Mouse (Mus musculus) brain, embryonic 18.5 days (tissue): Measurements from ENCODE around the gene Arhgap31.
"Not testable (repeated sequence)": the region's sequence is repeated elsewhere in the genome, so short reads cannot be mapped to it uniquely, and the experiment has no call there.

Experiments
- DNase-seq: peaks from one replicate; pipeline ENCODE4 v3.0.0-alpha.2; 2012; ENCODE audit warnings: low read depth, low spot score

Gene Arhgap31

DNA sequence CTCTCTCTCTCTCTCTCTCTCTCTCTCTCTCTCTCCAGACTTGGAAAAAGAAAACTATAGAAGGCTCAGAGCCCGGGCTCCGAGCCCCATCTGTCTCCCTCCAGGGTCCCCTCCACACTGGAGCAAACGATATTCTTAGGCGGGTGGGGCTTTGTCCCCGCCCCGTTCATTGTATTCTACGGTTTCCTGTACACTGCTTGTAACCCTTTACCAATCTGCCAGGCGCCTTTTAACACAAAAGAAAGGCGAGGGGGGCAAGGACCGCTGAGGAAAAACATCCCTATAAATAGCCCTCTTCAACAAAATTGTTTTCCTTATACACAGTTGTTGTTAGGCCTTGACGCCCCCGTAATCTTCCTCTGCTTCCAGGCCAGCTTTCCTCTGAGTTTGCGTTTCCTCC lies 11.9 kb upstream of the Arhgap31 start:
- no peak for DNase-seq

- DNase-seq: no peak
Measured at GRCm38 (mm10) chr16:38724256-38724655, 11.2 kb upstream of the Arhgap31 start.

- DNase-seq: no peak
Measured at GRCm38 (mm10) chr16:38721377-38721776, 8.3 kb upstream of the Arhgap31 start.

GRCm38 (mm10) chr16:38714259-38714526 lies 1.1 kb upstream of the Arhgap31 start:
- not testable (repeated sequence) for DNase-seq

GRCm38 (mm10) chr16:38713404-38714258 lies 557 bp upstream of the Arhgap31 start:
- no peak for DNase-seq

DNA sequence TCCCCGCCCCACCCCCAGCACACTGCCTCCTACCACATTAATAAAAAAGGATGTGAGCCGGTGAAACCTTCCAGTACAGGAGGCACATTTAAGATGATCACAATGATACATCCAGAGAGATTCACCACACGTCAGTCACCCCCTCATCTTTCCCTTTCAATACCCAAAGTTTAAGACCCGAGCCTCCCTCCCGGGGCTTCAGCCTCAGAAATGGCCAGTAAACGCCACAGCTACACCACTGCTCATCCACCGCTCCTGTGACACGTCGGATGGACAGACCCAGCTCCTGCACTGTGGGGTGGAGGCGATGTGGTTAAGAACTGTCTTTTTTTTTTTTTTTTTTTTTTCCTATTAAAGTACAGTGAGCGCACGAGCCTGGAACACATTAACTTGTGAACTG lies 969 bp downstream of the Arhgap31 start:
- DNase-seq: no peak

DNA sequence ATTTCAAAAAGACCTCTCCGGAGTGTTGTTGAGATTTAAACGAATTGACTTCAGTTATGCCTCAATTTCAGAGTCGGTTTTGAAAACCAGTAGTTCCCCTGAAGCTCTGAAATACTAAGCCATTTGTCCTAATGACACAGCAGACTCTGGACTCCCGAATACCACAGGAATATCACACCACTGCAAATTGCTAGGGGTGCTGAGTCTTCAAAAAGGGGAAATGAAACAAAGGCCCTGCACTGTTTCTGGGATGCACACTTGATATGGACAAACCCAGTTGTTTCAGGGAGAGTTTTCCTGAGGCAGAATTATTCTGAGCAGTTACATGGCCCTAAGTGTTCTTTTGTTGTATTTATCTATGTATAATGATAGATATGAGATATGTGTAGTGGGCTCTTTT lies 1.8 kb downstream of the Arhgap31 start:
- DNase-seq: no peak

GRCm38 (mm10) chr16:38708962-38709520 lies 4.0 kb downstream of the Arhgap31 start:
- no peak for DNase-seq

GRCm38 (mm10) chr16:38706782-38707181 lies 6.3 kb downstream of the Arhgap31 start:
- no peak for DNase-seq

DNA sequence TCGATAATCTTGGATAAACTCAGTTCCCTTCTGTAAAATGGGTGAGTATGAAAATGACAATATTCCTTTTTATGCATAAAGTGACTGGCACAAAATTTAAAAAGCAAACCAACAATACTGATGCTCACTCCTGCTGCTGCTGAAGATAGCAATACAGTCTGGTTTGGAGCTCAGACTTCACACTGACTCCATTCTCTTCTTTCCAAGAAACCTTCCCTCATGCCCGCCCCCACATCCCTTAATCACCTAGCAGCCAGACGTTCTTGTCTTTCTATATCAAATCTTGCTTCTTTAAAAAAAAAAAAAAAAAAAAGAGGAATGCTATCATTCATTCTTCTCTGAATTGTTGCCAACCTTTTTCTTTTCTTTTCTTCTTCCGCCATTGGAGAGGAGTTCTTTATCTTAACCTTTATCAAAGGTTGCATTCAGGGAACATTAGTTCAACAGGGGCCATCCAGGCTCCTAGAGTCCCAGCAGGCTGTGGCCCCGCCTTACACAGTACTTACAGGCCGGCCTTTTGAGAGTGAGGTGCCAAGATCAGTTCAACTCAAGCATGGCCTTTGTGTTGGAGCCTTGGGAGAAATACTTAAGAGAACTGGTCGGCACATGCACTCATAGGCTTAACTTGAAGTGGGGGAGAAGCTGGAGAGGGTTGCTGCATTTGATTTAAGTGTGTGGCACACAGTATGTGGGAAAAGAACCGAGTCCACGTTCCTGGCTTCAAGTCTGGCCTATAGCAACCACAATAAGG lies 7.4 kb downstream of the Arhgap31 start:
- no peak for DNase-seq

DNA sequence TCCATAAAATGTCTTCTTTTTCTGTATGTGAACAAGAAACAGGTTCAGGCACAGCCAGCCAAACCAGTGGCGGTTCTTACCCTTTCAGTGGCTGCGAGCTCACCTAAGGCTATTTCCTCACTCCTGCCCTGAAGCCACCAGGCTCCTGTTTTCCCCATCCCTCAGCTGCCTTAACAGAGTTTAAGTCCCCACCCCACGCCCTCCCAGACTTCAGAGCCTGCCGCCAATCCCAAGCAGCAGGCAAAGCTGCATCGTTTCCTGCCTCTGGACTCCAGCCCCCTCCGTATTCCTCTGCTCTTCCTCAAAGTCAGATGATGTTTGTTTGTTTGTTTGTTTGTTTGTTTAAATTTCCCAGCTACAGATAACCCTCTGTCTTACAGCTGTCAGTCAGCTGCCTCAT lies 9.6 kb downstream of the Arhgap31 start:
- DNase-seq: no peak

DNA sequence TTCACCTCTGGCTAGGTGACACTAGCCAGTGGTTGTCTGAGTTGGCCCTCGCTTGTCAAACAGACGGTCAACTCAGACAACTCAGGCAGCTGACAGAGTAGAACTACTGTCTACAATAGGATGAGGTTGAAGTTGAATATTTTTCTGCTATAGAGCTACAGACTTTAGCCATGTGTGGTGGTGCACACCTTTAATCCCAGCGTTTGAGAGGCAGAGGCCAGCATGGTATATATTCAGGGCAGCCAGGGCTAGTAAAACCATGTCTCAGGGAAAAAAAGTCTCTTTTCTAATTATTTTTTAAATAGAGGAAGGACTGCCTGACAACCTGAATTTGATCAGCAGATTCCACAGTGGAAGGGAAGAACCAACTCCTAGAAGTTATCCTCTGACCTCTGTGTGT lies 10.8 kb downstream of the Arhgap31 start:
- DNase-seq: no peak

GRCm38 (mm10) chr16:38701492-38702185 lies 11.4 kb downstream of the Arhgap31 start:
- no peak for DNase-seq

DNA sequence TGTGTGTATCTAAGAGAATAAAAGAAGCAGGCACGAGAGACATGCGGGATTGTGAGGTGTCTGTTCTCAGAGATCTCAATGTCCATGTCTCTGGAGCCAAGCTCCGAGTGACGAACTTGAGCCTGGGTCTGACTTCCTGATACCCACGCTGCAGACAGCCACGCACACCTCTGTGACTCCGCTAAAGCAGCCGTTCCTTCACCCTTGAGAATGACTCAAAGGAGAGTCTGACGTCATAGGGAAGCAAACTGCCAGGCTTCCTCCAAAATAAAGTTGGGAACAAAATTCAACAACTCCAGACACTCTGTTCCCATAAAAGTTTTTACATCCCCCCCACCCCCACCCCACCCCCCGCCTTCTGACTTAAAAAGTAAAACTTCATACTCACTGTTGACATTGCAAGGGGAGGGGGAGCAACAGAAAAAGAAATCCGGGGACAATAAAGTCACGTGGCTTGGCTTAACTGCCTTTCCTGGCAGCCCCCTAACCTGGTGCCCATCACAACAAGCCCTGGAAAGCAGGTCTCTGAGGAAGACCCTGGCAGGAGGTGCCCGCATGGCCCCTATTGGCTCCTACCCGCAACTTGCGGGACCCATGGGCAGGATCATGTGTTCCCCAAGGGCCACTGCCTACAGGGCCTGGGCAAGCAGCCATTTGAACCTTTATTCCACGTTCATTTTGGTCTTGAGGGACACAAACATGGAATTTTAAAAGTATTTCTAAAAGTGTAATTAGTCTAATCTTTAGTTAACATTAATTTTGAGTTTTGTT lies 12.5 kb downstream of the Arhgap31 start:
- DNase-seq: no peak

- DNase-seq: no peak
Measured at GRCm38 (mm10) chr16:38697611-38698010, 15.5 kb downstream of the Arhgap31 start.

- DNase-seq: no peak
Measured at GRCm38 (mm10) chr16:38695557-38695956, 17.5 kb downstream of the Arhgap31 start.

DNA sequence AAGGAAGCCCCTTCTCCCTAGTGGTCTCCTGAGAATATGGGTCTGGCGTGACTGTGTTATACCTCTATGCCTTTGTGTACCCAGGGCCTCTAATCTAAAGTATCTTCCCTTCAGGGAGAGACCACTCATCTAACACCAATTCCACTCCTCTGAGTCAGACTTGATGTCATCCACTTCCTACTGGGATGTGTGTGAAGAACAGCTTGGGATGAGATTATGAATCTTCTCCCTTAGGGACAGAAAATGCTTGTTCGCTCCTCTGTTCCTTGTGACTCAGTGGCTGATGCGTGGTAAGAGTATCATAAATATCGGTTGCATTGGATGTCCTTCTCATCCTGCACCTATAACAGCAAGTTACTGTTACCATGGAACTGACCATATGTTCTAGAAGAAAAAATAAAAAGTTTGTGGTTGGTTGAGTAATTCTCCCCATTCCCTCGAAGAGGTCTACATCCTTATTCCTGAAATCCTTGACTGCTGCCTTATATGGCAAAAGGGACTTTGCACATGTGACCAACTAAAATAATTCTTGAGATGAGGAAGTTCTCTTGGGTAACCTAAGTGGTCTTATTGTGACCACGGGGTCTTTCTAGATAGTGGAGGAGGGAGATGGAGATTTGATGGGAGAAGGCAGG lies 18.1 kb downstream of the Arhgap31 start:
- DNase-seq: no peak

- no peak for DNase-seq
Measured at GRCm38 (mm10) chr16:38690501-38690900, 22.6 kb downstream of the Arhgap31 start.

GRCm38 (mm10) chr16:38689786-38690185 lies 23.3 kb downstream of the Arhgap31 start:
- DNase-seq: no peak

- no peak for DNase-seq
Measured at GRCm38 (mm10) chr16:38688531-38689264, 24.4 kb downstream of the Arhgap31 start.
